Mouse (Mus musculus) lung, postnatal 4 days (tissue): ENCODE data around the gene Hoxa4.

Source experiments
- DNase-seq, 2 experiments: peaks; one replicate each; pipeline ENCODE4 v3.0.0; 2021

The Hoxa4 gene

DNA sequence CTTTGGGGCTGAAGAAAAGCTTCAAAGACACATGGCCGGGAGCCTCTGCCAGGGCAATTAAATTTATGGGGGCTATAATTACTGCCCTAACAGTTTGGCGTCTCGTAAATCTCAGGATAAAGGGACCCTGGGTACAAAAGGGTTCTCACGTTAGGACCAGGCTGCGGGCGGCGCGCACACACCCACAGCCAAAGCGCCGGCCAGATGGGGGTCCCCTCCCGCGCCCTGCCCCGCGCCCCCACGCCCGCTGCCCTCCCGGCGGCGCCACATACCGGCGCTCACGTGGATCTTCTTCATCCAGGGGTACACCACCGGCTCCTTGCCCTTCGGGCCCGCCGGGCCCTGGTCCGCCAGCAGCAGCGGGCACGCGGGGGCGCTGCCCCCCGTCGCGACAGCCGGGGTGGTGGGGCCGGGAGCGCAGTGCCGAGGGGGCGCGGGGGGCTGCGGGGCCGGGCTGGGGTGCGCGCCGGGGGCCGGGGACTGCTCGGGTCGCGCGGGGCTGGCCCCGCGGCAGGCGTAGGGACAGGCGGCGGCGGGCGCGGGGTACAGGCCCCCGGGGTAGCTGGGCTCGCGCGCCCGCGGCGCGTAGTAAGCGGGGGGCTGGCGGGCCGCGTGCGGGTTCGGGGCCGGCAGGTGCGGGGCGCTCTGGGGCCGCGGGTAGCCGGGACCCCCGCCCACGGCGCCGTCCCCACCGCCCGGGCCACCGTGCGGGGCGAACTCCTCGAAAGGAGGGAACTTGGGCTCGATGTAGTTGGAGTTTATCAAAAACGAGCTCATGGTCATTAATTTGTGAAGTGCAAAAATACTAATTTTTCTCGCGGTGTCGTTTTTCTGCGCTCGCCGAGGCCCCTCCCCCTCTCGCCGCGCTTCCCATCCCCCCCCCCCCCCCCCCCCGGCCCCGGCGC lies at the start of gene Hoxa4:
Gene Hoxa4 (minus strand): TSS at position 848 of the 905 bp plus-strand sequence.
- DNase-seq, result peak; percentile 18 to 49

DNA sequence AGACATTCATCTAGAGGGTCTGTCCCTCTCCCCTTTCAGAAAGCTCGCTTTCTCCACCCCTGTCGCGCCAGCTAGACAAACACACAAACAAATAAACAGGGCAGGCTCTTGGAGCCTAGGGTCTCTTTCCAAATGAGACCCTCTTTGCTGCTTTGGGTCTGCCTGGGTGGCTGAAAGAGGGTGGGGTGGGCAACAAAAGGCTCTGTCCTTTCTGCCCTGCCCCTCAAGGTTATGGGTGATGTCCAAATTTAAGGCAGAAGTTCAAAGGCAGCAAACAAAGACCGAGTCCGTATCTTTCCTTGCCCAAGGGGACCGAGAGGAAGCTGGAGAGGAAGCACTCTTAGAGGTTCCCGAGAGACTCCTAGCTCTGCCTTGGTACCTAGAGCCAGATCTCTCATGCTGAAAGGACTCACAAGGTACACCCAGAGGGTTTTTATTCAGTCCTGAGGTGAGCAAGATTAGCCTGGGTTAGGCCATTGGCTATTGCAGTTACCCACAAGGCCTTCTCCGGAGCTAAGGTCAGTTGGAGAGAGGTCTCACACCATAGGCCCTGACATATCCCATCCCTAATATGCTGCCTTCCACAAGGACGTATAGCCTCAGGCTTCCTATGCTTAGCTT lies 49.6 kb upstream of the Hoxa4 start:
- peak in 1 of 2 experiments; percentile 9 for DNase-seq

DNA sequence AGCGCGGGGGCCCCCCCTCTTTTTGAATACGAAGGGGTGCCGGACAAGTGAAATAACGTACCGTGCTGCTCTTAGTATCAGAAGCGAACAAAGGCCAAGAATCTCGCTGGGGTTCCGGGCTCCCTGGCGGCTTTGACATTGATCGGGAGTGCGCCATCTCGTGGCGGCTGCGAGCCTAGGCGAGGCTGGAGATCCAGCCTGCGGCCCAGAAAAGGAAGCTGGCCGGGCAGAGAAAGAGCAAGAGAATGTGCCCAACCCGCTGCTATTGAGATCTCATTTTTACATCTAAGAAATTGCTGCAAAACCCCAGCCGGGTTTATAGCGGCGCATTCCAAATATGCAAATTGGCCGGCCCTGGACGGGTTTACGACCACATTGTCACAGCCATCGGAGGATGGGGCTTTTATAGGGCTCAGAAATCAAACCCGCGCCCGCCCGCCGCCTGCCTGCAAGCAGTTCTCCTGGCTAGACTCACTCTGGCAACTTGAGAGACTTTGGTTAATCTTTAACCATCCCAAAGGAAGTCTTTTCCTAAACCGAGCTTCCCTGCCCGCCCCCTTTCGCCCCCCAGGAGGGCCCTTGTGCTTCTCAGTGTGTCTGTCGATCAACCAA lies 48.9 kb upstream of the Hoxa4 start, which contains the start of gene Hoxa10:
Gene Hoxa10 (minus strand): TSS at position 466 of the 612 bp plus-strand sequence.
- peak; percentile 85 to 88 for DNase-seq

DNA sequence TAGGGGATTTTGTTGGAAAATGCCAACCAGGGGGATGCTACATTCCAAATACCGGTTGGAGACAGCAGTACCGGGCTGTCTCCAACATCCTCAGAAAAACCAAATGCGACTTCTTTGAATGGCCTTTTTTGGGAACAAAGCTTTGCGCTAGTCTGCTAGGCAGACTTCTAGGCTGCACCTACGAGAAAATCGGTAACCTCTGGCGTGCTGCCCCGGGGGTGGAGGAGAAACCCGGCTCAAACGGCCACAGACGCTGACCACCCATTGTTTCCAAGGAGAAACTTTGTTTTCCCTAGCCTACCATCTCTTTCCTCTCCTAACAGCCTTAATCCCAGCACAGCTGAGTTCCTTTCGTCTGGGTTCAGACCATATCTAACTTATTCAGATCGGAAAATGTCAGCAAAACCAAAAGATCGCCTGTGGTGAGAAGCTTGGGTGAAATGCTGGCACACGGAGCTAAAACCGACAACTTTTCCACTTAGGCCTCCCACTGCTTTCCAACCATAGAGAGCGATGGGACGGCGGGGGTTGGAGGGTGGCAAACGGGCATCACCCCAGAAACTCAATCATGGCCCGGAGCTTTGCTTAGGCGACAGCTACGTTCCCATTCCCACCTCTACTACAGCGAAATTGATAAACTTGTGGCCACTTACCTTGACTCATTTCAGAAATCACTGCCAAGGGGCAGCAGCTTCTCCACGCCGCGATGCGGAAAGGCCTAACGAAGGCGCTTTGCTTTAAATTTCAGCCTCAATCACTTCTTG lies 48.3 kb upstream of the Hoxa4 start:
- DNase-seq, result peak; percentile 14 to 16

DNA sequence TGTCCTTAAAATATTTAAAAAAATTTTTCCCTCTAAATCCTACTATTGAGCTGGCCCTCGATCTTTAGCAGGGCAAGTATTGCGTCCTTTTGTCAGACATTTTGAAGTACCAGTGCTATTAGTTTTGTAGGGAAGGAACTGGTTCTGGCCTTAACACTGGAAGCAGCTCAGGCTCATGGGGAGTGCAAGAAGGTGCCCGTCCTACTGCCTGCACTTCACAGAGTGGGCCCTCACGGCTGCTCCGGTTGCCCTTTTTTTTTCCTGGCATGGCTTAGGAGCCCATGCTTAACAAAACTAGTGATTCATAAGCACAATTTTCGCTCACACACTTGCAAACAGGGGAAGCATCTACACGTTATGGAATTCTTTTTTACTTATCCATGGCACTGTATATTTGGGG lies 47.4 kb upstream of the Hoxa4 start:
- DNase-seq, result peak; percentile 11 to 17

DNA sequence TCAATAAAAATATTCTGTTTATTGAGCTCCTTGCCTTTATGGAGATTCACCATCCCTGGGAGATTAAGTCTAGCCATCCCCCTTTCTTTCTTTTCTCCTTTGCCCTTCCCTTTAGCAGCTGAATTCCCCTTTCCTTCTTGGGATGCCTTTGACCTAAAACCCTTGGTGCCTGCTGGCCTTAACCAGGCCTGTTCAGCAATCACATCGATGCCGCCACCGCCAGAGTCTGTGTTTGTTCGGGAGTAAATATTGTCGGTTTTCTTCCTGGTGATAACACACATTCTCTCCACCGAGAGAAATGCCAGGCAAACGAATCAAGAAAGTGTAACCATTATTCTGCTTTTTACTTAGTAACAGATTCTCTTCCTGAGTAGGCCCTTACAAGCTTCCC lies 46.6 kb upstream of the Hoxa4 start:
- peak in 1 of 2 experiments; percentile 15 for DNase-seq

DNA sequence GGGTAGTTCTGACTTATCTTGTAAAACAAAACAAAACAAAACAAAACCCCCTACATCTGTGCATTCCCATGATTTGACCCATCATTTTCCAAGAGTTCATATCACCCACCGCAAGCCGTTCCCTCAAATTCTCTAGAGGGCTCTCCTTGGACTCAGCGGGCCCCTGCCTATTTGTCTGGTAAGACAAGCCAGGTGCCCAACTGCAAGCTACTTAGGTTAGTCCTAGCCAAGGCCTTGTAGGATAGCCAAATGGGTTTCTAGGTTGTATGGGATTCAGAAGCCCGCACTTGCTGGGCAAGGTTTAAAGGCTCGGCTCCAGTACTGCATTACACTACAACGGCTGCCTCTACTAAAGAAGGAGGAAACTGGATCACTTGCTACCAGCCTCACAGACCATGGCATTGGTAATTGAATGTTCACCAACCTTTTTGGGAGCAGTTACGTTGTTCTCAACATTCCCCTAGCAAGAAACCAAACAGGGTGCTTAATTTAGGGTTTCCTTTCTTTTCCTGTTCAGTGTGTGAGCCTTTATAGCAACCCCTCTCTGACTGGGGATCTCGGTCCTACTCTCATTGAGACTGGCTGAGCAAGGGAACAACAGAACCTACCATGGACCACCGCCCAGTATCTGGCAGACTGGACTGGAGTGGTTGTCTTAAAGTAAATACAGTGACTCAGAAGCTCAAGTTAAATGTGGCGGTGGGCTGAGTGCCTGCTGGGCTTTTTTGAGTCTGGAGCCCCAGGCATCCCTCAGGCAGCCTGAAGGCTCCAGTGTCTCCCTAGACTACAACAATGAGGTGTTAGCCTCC lies 46.0 kb upstream of the Hoxa4 start:
- peak in 1 of 2 experiments; percentile 8 for DNase-seq

DNA sequence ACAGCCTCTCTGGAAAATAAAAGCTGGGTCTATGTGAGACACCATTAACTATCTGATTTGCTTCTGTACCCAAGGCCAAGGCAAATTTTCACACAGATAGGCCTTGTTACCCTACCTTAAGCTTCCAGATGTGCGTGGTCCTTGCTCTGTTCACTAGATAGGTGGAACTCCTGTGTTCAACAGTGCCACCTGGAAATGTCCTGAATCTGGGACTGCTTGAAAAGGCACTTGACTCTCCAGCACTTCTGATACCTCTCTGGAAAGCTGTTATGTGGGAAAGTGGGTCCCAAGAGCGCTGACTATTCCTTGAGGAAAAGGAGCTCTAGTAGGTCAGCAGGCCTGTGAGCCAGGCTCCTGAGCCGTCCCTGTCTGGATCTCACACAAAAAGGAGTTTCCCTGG lies 45.3 kb upstream of the Hoxa4 start:
- DNase-seq, result peak in 1 of 2 experiments; percentile 12

DNA sequence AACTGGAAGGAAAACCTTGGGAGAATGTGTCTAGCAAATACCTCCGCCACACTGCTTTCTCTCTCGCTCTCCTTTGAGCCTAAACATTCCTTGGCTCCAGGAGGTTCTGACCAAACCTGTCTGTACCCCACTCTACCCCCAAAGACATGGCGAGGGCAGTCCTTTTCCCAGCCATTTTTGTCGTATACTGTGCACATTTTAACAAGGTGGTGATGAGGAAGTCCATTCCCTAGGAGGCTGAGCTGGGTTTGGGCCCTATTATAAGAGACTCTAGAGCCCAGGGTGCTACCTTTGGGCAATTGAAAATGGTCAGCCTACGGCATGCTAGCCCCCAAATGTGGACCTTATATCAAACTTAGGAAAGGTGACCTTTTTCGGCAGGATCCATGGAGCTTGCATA lies 44.3 kb upstream of the Hoxa4 start:
- DNase-seq, result peak in 1 of 2 experiments; percentile 8

DNA sequence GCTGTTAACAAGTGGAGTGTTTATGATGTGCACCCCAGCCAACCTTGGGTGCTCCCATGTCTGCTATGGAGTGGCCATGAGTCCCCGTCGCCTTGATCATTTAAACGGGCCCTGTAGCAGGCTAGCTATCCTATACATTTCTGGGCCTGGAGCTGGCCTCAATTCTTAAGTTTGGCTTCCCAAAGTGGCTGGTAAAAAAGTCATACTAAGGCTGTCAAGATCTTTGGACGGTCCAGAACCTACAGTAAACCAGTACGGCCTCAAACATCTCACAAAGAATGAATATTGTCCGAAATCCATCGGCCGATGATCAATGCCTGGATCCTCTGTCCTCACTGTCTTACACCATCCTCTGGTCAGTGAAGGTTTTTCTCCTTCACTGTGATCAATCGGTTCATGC lies 43.7 kb upstream of the Hoxa4 start:
- DNase-seq, result no peak

DNA sequence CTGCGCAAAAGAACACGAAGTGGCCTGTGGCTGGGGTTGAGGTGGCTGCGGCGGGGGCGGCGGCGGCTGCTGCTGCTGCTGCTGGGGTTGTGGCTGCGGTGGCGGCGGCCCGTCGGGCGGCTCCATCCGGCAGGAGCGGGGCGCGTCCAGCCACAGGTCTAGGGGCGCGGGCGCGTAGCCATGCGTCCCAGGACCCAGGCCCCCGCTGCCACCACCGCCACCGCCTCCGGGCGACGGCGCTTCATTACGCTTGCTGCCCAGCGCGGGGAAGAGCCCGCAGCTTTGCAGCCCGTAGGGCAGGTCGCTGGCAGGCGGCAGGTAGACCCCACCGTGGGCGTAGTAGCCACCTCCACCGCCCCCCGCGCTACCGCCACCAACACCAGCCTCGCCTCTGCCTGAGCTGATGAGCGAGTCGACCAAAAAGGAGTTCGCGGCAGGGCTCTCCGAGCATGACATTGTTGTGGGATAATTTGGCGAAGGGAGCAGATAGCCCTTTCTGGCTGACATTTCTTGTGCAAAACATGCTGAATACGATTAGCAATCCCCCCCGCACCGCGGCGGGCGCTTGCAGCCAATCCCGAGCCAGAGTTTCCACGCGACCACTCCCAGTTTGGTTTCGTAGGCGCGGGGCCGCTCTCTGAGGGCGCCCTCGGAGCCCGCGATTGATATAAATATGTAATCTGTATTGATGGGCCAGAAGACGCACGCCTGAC lies 43.0 kb upstream of the Hoxa4 start:
- peak in 1 of 2 experiments; percentile 23 for DNase-seq

DNA sequence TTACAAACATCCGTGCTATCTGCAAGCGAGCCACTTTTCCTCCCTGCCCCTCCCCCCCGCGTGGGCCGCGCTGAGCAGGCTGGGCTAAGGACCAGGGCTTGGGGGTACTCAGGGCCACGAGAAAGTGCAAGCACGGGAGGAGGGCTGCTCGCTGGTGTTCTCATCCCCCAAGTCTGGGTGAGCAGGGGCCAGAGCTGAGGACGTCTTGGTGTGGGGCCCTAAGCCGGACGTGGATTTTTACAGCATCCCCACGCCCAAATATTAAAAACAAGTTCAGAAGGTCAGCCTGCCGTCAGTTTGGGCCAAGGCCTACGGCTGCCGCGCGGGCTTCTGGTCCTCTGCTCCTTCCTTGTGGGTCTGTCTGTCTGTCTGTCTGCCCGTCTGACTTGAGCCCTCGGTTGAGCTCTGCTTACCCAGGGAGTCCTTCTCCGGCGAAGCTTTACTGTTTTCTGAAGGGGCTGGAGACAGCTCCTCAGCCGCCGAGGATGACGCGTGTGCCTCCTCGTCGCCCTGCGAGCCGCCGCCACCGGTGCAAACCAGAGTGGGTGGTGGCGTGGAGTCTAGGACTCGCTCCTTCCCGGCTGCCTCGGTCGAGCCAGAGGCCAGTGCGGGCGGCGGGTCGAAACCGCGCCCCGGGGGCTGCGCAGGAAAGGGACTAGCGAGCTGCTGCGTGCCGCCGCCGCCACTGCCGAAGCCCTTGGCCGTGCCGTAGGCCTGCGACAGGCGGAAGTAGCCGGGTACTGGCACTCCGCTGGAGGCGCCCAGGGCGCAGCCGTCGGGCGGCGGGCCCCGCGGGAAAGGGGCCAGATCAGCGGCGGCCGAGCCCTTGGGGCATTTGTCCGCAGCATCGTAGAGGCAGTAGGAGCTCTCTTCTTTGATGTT lies 42.2 kb upstream of the Hoxa4 start:
- peak in 1 of 2 experiments; percentile 37 for DNase-seq

DNA sequence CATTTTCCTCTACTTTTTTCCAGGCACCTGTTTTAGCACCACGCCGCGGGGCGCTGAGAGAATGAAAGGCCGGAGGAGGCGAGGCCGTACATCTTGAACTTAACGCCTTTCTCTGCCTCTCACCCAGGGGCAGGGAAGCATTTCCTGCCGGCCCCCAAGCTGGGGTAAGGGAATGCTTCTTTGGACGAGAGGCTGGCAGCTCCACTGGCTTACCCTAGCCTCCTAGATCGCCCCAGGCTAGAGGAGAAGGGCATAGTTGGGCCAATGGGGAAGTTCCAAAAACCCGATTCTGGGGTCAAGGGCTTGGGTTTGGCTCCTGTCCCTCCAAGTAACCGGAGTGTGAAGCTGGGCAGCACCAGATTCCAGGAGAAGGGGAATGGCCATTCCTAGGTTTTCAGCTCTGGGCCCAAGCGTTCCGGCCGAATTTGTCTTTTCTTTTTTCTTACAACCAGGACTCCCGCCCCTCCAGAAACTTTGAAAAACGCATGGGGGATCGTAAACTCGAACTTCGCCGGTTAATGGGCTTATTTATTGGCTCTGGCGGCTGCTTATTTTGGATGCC lies 41.5 kb upstream of the Hoxa4 start:
- peak; percentile 14 to 18 for DNase-seq

DNA sequence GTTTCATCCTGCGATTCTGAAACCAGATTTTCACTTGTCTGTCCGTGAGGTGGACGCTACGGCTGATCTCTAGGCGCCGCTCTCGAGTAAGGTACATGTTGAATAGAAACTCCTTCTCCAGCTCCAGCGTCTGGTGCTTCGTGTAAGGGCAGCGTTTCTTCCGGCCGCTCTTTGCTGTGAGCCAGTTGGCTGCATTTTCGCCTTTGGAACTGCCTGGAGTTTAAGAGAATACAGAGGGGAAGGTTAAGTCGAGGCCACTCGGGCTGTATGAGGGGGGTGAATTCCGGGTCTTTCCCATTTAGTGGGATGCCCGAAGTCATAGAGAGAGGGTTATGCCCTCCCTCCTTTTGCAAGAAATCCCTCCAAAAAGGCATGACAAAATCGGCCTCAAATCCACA lies 41.0 kb upstream of the Hoxa4 start:
- peak in 1 of 2 experiments; percentile 26 for DNase-seq

DNA sequence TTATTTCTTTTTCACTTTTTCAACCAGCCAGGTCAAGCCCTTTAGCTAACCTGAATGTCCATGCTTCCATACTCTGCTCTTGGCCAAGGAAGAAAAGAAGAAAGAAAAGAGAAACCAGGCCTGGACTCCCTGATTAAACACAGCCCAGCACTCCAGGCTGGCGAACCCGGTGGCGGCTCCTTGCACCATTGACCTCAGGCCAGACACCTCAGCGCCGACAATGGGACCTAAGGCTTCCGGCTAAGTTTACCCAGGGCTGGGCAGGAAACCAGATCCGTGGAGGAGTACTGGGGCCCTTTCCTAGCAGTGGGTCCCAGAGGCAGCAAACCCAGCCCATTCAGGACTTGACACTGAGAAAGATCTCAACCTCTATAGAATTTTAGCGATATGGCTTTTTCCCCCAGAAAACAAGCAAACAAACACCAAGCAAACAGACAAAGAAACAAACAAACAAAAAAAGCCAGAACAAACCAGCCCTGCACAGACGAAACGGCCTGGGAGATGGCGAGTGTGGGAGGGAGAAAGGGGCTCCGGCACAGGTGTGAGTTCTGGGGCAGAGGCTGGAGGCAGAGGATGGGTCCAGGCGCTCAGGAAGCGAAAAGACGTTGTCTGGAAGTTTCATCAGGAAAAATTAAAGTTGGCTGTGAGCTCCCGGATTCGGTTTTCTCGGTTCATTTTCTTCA lies 40.5 kb upstream of the Hoxa4 start:
- peak in 1 of 2 experiments; percentile 28 for DNase-seq

DNA sequence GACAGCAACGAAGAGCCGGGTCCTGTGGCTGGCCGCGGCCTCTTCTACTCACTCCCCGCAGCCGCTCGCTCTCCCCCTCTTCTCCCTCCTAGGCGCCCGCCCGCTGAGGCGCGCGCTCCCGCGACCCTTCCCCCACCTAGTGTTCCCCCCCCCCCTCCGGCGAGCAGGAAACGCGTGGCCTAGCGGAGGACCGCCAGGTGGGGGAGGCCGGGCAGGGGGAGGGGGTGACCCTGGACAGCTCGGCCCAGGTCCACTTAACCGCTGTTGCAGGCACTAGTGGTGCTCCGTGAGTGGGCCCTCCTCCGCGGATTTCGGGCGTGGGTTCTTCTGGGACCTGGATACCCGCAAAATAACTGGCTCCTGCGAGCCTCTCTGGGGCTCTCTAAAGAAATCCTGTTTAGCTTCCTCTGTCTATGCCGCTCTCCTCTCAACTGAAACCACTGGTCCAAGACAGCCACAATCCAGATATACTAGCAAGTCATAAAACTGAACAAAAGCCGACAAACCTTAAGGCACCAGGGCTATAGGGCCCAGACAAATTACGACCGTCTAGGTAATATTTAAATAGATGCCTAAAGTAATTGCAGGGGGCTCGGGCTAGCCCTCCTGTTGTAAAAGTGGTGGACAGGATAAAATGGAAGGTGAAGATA lies 39.1 kb upstream of the Hoxa4 start, which contains the start of gene Hoxa9:
Gene Hoxa9 (minus strand): TSS at position 574 of the 650 bp plus-strand sequence.
- peak in 1 of 2 experiments; percentile 24 for DNase-seq

DNA sequence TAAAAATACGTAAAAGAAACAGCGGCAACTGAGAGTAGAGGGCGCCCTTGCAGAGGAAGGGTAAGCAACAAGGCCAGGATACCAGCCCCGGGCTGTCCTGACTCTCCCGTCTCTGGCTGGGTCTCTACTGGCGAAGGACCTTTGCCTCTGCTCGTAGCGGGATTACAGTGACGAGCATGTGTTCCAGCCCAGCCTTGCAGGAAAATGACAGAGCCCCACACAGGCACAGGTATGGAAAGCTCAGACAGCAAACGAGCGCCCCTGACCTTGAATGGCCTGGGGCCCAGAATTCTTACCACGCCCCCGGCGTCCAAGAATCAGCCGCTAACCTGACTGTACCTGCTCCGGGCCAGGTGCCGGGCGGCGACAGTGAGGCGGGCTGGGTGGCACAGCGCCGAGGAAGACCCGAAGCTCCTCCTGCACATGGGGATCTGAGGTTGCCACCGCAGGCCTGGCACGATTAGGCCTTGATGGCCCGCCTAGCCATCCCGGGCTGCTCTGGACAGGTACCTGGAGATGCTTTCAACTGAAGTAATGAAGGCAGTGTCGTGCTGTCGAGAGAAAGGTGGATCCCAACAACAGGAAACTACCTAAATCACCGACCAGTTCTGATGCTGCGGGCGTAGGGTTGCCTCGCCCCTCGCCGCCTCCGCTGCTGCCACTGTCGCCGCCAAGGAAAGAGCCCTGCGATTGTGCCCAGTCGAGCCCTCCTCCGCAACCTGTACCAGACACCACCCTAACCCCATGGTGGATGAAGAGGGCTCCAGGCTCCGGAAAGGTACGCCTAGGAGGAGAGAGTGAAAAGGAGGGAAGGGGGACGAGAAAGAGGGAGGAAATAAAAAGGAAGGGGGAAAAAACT lies 38.2 kb upstream of the Hoxa4 start:
- DNase-seq, result peak in 1 of 2 experiments; percentile 27
